Mouse (Mus musculus): Measurements from ENCODE around the gene Rnf167. TPM values are rescaled to one million over a fixed set of nuclear protein-coding genes. Genes with fewer than 3 reads are reported as not detected.

Rnf167 gene
- 90.6 and 93.4 TPM in 2 replicates for polyA plus RNA-seq (2014; fragmentation: Nextera tagmentation; extraction: Ambion mirVana)

- Histone ChIP-seq H3K9me3 (ENCODE audit: control insufficient read depth, low read length) (no peaks in the 10 kb centered on the region), H3K36me3 (replicated peaks; ENCODE audit: control insufficient read depth, insufficient read depth) (peaks cover 68% of the 10 kb centered on the region), H3K27me3 (ENCODE audit: control insufficient read depth, insufficient read depth, low read length) (no peaks in the 10 kb centered on the region), H3K4me1 (replicated peaks; ENCODE audit: control insufficient read depth, insufficient read depth, low read length) (peaks cover 24% of the 10 kb centered on the region), H3K27ac (peak within 1 kb of the TSS; percentile 91), H3K4me2 (replicated peaks) (peak within 1 kb of the TSS; percentile 100), H3K9ac (peak within 1 kb of the TSS; percentile 94), H3K4me3 (replicated peaks; ENCODE audit: low read length) (peak within 1 kb of the TSS; percentile 74)
- peak; percentile 89 for ATAC-seq (ENCODE audit: low FRiP score)
- DNase-seq (ENCODE audit: low spot score): peak; percentile 100
- WGBS: under 1% methylated on average over 63 of the region's 63 CpGs
Measured at GRCm38 (mm10) chr11:70646691-70647650, at the start of gene Rnf167, which contains the start of gene Slc25a11. Gene Rnf167, plus strand, starts transcription at chr11:70647235. Gene Slc25a11, minus strand, starts transcription at chr11:70647479.

GRCm38 (mm10) chr11:70597301-70597700, 49.7 kb upstream of the Rnf167 start:
- no peak for ATAC-seq (ENCODE audit: low FRiP score)
- Histone ChIP-seq H3K4me3 (replicated peaks; ENCODE audit: low read length) (no peak overlapping the region), H3K9ac (no peak overlapping the region), H3K27me3 (ENCODE audit: control insufficient read depth, insufficient read depth, low read length) (no peaks in the 10 kb centered on the region), H3K27ac (no peak overlapping the region), H3K9me3 (ENCODE audit: control insufficient read depth, low read length) (no peaks in the 10 kb centered on the region), H3K4me1 (replicated peaks; ENCODE audit: control insufficient read depth, insufficient read depth, low read length) (peaks cover 4% of the 10 kb centered on the region; the same call in 1 of the 2 replicates), H3K36me3 (replicated peaks; ENCODE audit: control insufficient read depth, insufficient read depth) (peaks cover 37% of the 10 kb centered on the region), H3K4me2 (replicated peaks) (no peak overlapping the region)
- no peak for DNase-seq (ENCODE audit: low spot score)
- 88% methylated on average over 6 of the region's 6 CpGs for WGBS

- ATAC-seq (ENCODE audit: low FRiP score): no peak
- peaks cover 4% of the 10 kb centered on the region; the same call in 1 of the 2 replicates for H3K4me1 ChIP-seq (replicated peaks; ENCODE audit: control insufficient read depth, insufficient read depth, low read length)
- H3K9ac ChIP-seq: no peak overlapping the region
- DNase-seq (ENCODE audit: low spot score): no peak
- no peaks in the 10 kb centered on the region for H3K9me3 ChIP-seq (ENCODE audit: control insufficient read depth, low read length)
- no peak overlapping the region for H3K4me2 ChIP-seq (replicated peaks)
- WGBS: 92% methylated on average over 9 of the region's 9 CpGs
- H3K4me3 ChIP-seq (replicated peaks; ENCODE audit: low read length): no peak overlapping the region
- no peak overlapping the region for H3K27ac ChIP-seq
- peaks cover 47% of the 10 kb centered on the region for H3K36me3 ChIP-seq (replicated peaks; ENCODE audit: control insufficient read depth, insufficient read depth)
- H3K27me3 ChIP-seq (ENCODE audit: control insufficient read depth, insufficient read depth, low read length): no peaks in the 10 kb centered on the region
Measured at GRCm38 (mm10) chr11:70598451-70598953, 48.5 kb upstream of the Rnf167 start.

DNA sequence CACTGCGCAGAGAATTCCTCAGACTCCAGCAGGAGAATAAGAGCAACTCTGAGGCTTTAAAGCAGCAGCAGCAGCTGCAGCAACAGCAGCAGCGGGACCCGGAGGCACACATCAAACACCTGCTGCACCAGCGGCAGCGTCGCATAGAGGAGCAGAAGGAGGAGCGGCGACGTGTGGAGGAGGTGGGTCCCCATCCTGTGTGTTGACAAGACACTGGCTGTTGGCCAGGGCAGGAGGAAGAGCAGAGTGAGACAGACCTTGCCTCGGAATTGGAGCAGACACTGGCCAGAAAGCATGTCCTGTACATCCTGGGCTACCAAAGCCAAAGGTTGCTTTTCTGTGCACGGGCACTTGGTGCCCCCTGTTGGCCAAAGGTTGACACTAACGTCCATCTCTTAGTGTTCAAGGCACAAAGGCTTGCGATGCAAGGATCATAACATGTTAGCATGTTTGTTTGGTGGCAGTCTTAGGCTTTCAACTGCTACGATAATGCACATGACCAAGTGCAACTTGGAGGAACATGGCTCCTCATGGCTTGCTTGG, 41.9 kb upstream of the Rnf167 start:
- peak; percentile 84 for DNase-seq (ENCODE audit: low spot score)

GRCm38 (mm10) chr11:70606717-70607116, 40.3 kb upstream of the Rnf167 start:
- ATAC-seq (ENCODE audit: low FRiP score) (no peak), DNase-seq (ENCODE audit: low spot score) (no peak)
- peaks cover 97% of the 10 kb centered on the region for H3K36me3 ChIP-seq (replicated peaks; ENCODE audit: control insufficient read depth, insufficient read depth)
- H3K4me2 ChIP-seq (replicated peaks): no peak overlapping the region
- no peaks in the 10 kb centered on the region for H3K27me3 ChIP-seq (ENCODE audit: control insufficient read depth, insufficient read depth, low read length)
- H3K9me3 ChIP-seq (ENCODE audit: control insufficient read depth, low read length): no peaks in the 10 kb centered on the region
- H3K4me3 ChIP-seq (replicated peaks; ENCODE audit: low read length): no peak overlapping the region
- no peak overlapping the region for H3K9ac ChIP-seq
- no peak overlapping the region for H3K27ac ChIP-seq
- 75% methylated on average over 12 of the region's 12 CpGs for WGBS
- no peaks in the 10 kb centered on the region for H3K4me1 ChIP-seq (replicated peaks; ENCODE audit: control insufficient read depth, insufficient read depth, low read length)

More for the DNA sequence above, 41.9 kb upstream of the Rnf167 start:
- Histone ChIP-seq H3K9me3 (ENCODE audit: control insufficient read depth, low read length) (no peaks in the 10 kb centered on the region), H3K27ac (no peak overlapping the region), H3K27me3 (ENCODE audit: control insufficient read depth, insufficient read depth, low read length) (no peaks in the 10 kb centered on the region), H3K4me2 (replicated peaks) (no peak overlapping the region), H3K4me3 (replicated peaks; ENCODE audit: low read length) (no peak overlapping the region), H3K4me1 (replicated peaks; ENCODE audit: control insufficient read depth, insufficient read depth, low read length) (no peaks in the 10 kb centered on the region), H3K9ac (no peak overlapping the region), H3K36me3 (replicated peaks; ENCODE audit: control insufficient read depth, insufficient read depth) (peaks cover 85% of the 10 kb centered on the region)
- 0 out of 2 replicates have a peak, but pooled peaks have one; percentile 34 for ATAC-seq (ENCODE audit: low FRiP score)
- 57% methylated on average over 14 of the region's 14 CpGs for WGBS

- Histone ChIP-seq H3K9ac (no peak overlapping the region), H3K9me3 (ENCODE audit: control insufficient read depth, low read length) (no peaks in the 10 kb centered on the region), H3K4me2 (replicated peaks) (no peak overlapping the region), H3K27me3 (ENCODE audit: control insufficient read depth, insufficient read depth, low read length) (no peaks in the 10 kb centered on the region), H3K36me3 (replicated peaks; ENCODE audit: control insufficient read depth, insufficient read depth) (peaks cover 97% of the 10 kb centered on the region), H3K4me3 (replicated peaks; ENCODE audit: low read length) (no peak overlapping the region), H3K4me1 (replicated peaks; ENCODE audit: control insufficient read depth, insufficient read depth, low read length) (no peaks in the 10 kb centered on the region), H3K27ac (no peak overlapping the region)
- 93% methylated on average over 9 of the region's 9 CpGs for WGBS
- no peak for ATAC-seq (ENCODE audit: low FRiP score)
- DNase-seq (ENCODE audit: low spot score): no peak
Measured at GRCm38 (mm10) chr11:70607611-70608010, 39.4 kb upstream of the Rnf167 start.

GRCm38 (mm10) chr11:70608381-70609066, 38.5 kb upstream of the Rnf167 start:
- H3K9me3 ChIP-seq (ENCODE audit: control insufficient read depth, low read length): no peaks in the 10 kb centered on the region
- DNase-seq (ENCODE audit: low spot score) (no peak), ATAC-seq (ENCODE audit: low FRiP score) (no peak)
- no peak overlapping the region for H3K9ac ChIP-seq
- H3K27ac ChIP-seq: no peak overlapping the region
- no peak overlapping the region for H3K4me3 ChIP-seq (replicated peaks; ENCODE audit: low read length)
- no peaks in the 10 kb centered on the region for H3K27me3 ChIP-seq (ENCODE audit: control insufficient read depth, insufficient read depth, low read length)
- H3K4me1 ChIP-seq (replicated peaks; ENCODE audit: control insufficient read depth, insufficient read depth, low read length): no peaks in the 10 kb centered on the region
- no peak overlapping the region for H3K4me2 ChIP-seq (replicated peaks)
- 85% methylated on average over 26 of the region's 26 CpGs for WGBS
- peaks cover 97% of the 10 kb centered on the region for H3K36me3 ChIP-seq (replicated peaks; ENCODE audit: control insufficient read depth, insufficient read depth)

- no peak overlapping the region for H3K4me2 ChIP-seq (replicated peaks)
- no peaks in the 10 kb centered on the region for H3K9me3 ChIP-seq (ENCODE audit: control insufficient read depth, low read length)
- 87% methylated on average over 4 of the region's 4 CpGs for WGBS
- H3K27me3 ChIP-seq (ENCODE audit: control insufficient read depth, insufficient read depth, low read length): peaks cover 4% of the 10 kb centered on the region; the same call in 1 of the 2 replicates
- ATAC-seq (ENCODE audit: low FRiP score) (no peak), DNase-seq (ENCODE audit: low spot score) (no peak)
- no peaks in the 10 kb centered on the region for H3K4me1 ChIP-seq (replicated peaks; ENCODE audit: control insufficient read depth, insufficient read depth, low read length)
- H3K36me3 ChIP-seq (replicated peaks; ENCODE audit: control insufficient read depth, insufficient read depth): peaks cover 79% of the 10 kb centered on the region
- no peak overlapping the region for H3K4me3 ChIP-seq (replicated peaks; ENCODE audit: low read length)
- no peak overlapping the region for H3K9ac ChIP-seq
- no peak overlapping the region for H3K27ac ChIP-seq
Measured at GRCm38 (mm10) chr11:70610752-70611151, 36.3 kb upstream of the Rnf167 start.

- no peak for DNase-seq (ENCODE audit: low spot score)
- no peak for ATAC-seq (ENCODE audit: low FRiP score)
- Histone ChIP-seq H3K4me1 (replicated peaks; ENCODE audit: control insufficient read depth, insufficient read depth, low read length) (no peaks in the 10 kb centered on the region), H3K9ac (no peak overlapping the region), H3K27me3 (ENCODE audit: control insufficient read depth, insufficient read depth, low read length) (peaks cover 4% of the 10 kb centered on the region; the same call in 1 of the 2 replicates), H3K36me3 (replicated peaks; ENCODE audit: control insufficient read depth, insufficient read depth) (peaks cover 62% of the 10 kb centered on the region), H3K9me3 (ENCODE audit: control insufficient read depth, low read length) (no peaks in the 10 kb centered on the region), H3K4me2 (replicated peaks) (no peak overlapping the region), H3K27ac (no peak overlapping the region), H3K4me3 (replicated peaks; ENCODE audit: low read length) (no peak overlapping the region)
- WGBS: 79% methylated on average over 7 of the region's 7 CpGs
Measured at GRCm38 (mm10) chr11:70612505-70612904, 34.5 kb upstream of the Rnf167 start.
